Mouse (Mus musculus): ENCODE measurements around the gene Mttp. TPM values are rescaled to one million over a fixed set of nuclear protein-coding genes. Genes with fewer than 3 reads are reported as not detected.
"Not testable (repeated sequence)": the region's sequence is repeated elsewhere in the genome, so short reads cannot be mapped to it uniquely, and the experiment has no call there.

The Mttp gene
- polyA plus RNA-seq, 1 experiment from 2014 or later = 8.9 TPM

- no peak for DNase-seq (ENCODE audit: low spot score)
- Histone ChIP-seq H3K27me3 (ENCODE audit: low read depth, poor library complexity, severe bottlenecking) (no peaks in the 10 kb centered on the region), H3K4me1 (no peaks in the 10 kb centered on the region), H3K27ac (no peak overlapping the region), H3K4me3 (no peak overlapping the region), H3K9me3 (replicated peaks) (no peaks in the 10 kb centered on the region), H3K36me3 (peaks cover 40% of the 10 kb centered on the region)
- 95% methylated on average over 4 of the region's 4 CpGs for WGBS
Measured at GRCm38 (mm10) chr3:138155062-138155461, 10.3 kb upstream of the Mttp start.

GRCm38 (mm10) chr3:138148811-138149210, 4.0 kb upstream of the Mttp start:
- DNase-seq (ENCODE audit: low spot score) = no peak
- WGBS = 93% methylated on average over 2 of the region's 2 CpGs

GRCm38 (mm10) chr3:138144060-138144641, 617 bp downstream of the Mttp start:
- DNase-seq (ENCODE audit: low spot score) = no peak
- peak overlapping the region; percentile 98 for H3K27ac ChIP-seq
- no peaks in the 10 kb centered on the region for H3K9me3 ChIP-seq (replicated peaks)
- peaks cover 7% of the 10 kb centered on the region; the same call in 1 of the 2 replicates for H3K4me1 ChIP-seq
- H3K27me3 ChIP-seq (ENCODE audit: low read depth, poor library complexity, severe bottlenecking) = no peaks in the 10 kb centered on the region
- under 1% methylated on average over 18 of the region's 18 CpGs for WGBS
- peak overlapping the region; percentile 75 for H3K4me3 ChIP-seq
- H3K36me3 ChIP-seq = peaks cover 10% of the 10 kb centered on the region

More at GRCm38 (mm10) chr3:138148811-138149210, 4.0 kb upstream of the Mttp start:
- Histone ChIP-seq H3K27me3 (ENCODE audit: low read depth, poor library complexity, severe bottlenecking) (no peaks in the 10 kb centered on the region), H3K36me3 (peaks cover 43% of the 10 kb centered on the region), H3K27ac (no peak overlapping the region), H3K4me3 (no peak overlapping the region), H3K4me1 (peaks cover 4% of the 10 kb centered on the region; the same call in 1 of the 2 replicates), H3K9me3 (replicated peaks) (no peaks in the 10 kb centered on the region)

GRCm38 (mm10) chr3:138143315-138144059, 1.3 kb downstream of the Mttp start, which contains the start of gene Trmt10a:
TSS of gene Trmt10a (plus strand) at chr3:138143448.
- Histone ChIP-seq H3K36me3 (peaks cover 4% of the 10 kb centered on the region), H3K9me3 (replicated peaks) (no peaks in the 10 kb centered on the region), H3K27ac (peak within 1 kb of the TSS; percentile 98), H3K4me3 (peak within 1 kb of the TSS; percentile 75), H3K4me1 (peaks cover 7% of the 10 kb centered on the region; the same call in 1 of the 2 replicates), H3K27me3 (ENCODE audit: low read depth, poor library complexity, severe bottlenecking) (no peaks in the 10 kb centered on the region)
- DNase-seq (ENCODE audit: low spot score) = peak; percentile 98
- WGBS = under 1% methylated on average over 70 of the region's 70 CpGs

- H3K36me3 ChIP-seq = 0 out of 2 replicates have a peak, but pooled peaks cover 3% of the 10 kb centered on the region
- peaks cover 7% of the 10 kb centered on the region; the same call in 1 of the 2 replicates for H3K4me1 ChIP-seq
- H3K27ac ChIP-seq = peak overlapping the region; percentile 98
- no peaks in the 10 kb centered on the region for H3K9me3 ChIP-seq (replicated peaks)
- WGBS = 11% methylated on average over 12 of the region's 12 CpGs
- H3K4me3 ChIP-seq = peak overlapping the region; percentile 75
- no peak for DNase-seq (ENCODE audit: low spot score)
- H3K27me3 ChIP-seq (ENCODE audit: low read depth, poor library complexity, severe bottlenecking) = no peaks in the 10 kb centered on the region
Measured at GRCm38 (mm10) chr3:138142733-138143314, 1.9 kb downstream of the Mttp start.

- H3K27ac ChIP-seq = peak overlapping the region; percentile 98; the same call in 1 of the 2 replicates
- H3K27me3 ChIP-seq (ENCODE audit: low read depth, poor library complexity, severe bottlenecking) = no peaks in the 10 kb centered on the region
- DNase-seq (ENCODE audit: low spot score) = peak; percentile 35
- 0 out of 2 replicates have a peak, but pooled peaks cover 3% of the 10 kb centered on the region for H3K4me1 ChIP-seq
- WGBS = 58% methylated on average over 4 of the region's 4 CpGs
- H3K9me3 ChIP-seq (replicated peaks) = no peaks in the 10 kb centered on the region
- H3K36me3 ChIP-seq = 0 out of 2 replicates have a peak, but pooled peaks cover 3% of the 10 kb centered on the region
- H3K4me3 ChIP-seq = peak overlapping the region; percentile 75
Measured at GRCm38 (mm10) chr3:138142052-138142732, 2.6 kb downstream of the Mttp start.

- Histone ChIP-seq H3K36me3 (0 out of 2 replicates have a peak, but pooled peaks cover 3% of the 10 kb centered on the region), H3K4me3 (no peak overlapping the region), H3K27me3 (ENCODE audit: low read depth, poor library complexity, severe bottlenecking) (no peaks in the 10 kb centered on the region), H3K9me3 (replicated peaks) (no peaks in the 10 kb centered on the region), H3K27ac (no peak overlapping the region), H3K4me1 (0 out of 2 replicates have a peak, but pooled peaks cover 3% of the 10 kb centered on the region)
- no peak for DNase-seq (ENCODE audit: low spot score)
- 95% methylated on average over 6 of the region's 6 CpGs for WGBS
Measured at GRCm38 (mm10) chr3:138139663-138140062, 5.1 kb downstream of the Mttp start.

GRCm38 (mm10) chr3:138138146-138138545, 6.6 kb downstream of the Mttp start:
- not testable (repeated sequence) for H3K4me1 ChIP-seq; H3K4me3 ChIP-seq; H3K36me3 ChIP-seq; H3K9me3 ChIP-seq (replicated peaks); H3K27ac ChIP-seq; DNase-seq (ENCODE audit: low spot score); H3K27me3 ChIP-seq (ENCODE audit: low read depth, poor library complexity, severe bottlenecking)
- WGBS = 94% methylated on average over 13 of the region's 13 CpGs

GRCm38 (mm10) chr3:138134528-138134927, 10.2 kb downstream of the Mttp start:
- WGBS = 79% methylated on average over 1 of the region's 1 CpGs
- H3K4me1 ChIP-seq = no peaks in the 10 kb centered on the region
- no peaks in the 10 kb centered on the region for H3K27me3 ChIP-seq (ENCODE audit: low read depth, poor library complexity, severe bottlenecking)
- no peak overlapping the region for H3K27ac ChIP-seq
- no peaks in the 10 kb centered on the region for H3K9me3 ChIP-seq (replicated peaks)
- no peak overlapping the region for H3K4me3 ChIP-seq
- 0 out of 2 replicates have a peak, but pooled peaks cover 3% of the 10 kb centered on the region for H3K36me3 ChIP-seq
- DNase-seq (ENCODE audit: low spot score) = no peak

- no peaks in the 10 kb centered on the region for H3K9me3 ChIP-seq (replicated peaks)
- H3K36me3 ChIP-seq = 0 out of 2 replicates have a peak, but pooled peaks cover 3% of the 10 kb centered on the region
- H3K4me3 ChIP-seq = no peak overlapping the region
- DNase-seq (ENCODE audit: low spot score) = no peak
- 89% methylated on average over 11 of the region's 11 CpGs for WGBS
- no peaks in the 10 kb centered on the region for H3K27me3 ChIP-seq (ENCODE audit: low read depth, poor library complexity, severe bottlenecking)
- no peak overlapping the region for H3K27ac ChIP-seq
- no peaks in the 10 kb centered on the region for H3K4me1 ChIP-seq
Measured at GRCm38 (mm10) chr3:138133916-138134315, 10.9 kb downstream of the Mttp start.

- DNase-seq (ENCODE audit: low spot score) = no peak
- no peaks in the 10 kb centered on the region for H3K9me3 ChIP-seq (replicated peaks)
- no peak overlapping the region for H3K4me3 ChIP-seq
- 92% methylated on average over 8 of the region's 8 CpGs for WGBS
- no peaks in the 10 kb centered on the region for H3K4me1 ChIP-seq
- H3K27ac ChIP-seq = no peak overlapping the region
- no peaks in the 10 kb centered on the region for H3K27me3 ChIP-seq (ENCODE audit: low read depth, poor library complexity, severe bottlenecking)
- H3K36me3 ChIP-seq = 0 out of 2 replicates have a peak, but pooled peaks cover 3% of the 10 kb centered on the region
Measured at GRCm38 (mm10) chr3:138133463-138133862, 11.3 kb downstream of the Mttp start.

GRCm38 (mm10) chr3:138131168-138131567, 13.6 kb downstream of the Mttp start:
- no peak overlapping the region for H3K4me3 ChIP-seq
- no peaks in the 10 kb centered on the region for H3K4me1 ChIP-seq
- no peaks in the 10 kb centered on the region for H3K9me3 ChIP-seq (replicated peaks)
- H3K27me3 ChIP-seq (ENCODE audit: low read depth, poor library complexity, severe bottlenecking) = no peaks in the 10 kb centered on the region
- H3K27ac ChIP-seq = no peak overlapping the region
- WGBS = 70% methylated on average over 9 of the region's 9 CpGs
- H3K36me3 ChIP-seq = no peaks in the 10 kb centered on the region
- DNase-seq (ENCODE audit: low spot score) = no peak
